Mouse (Mus musculus): Measurements from ENCODE around the gene Cxadr.

Cxadr gene

DNA sequence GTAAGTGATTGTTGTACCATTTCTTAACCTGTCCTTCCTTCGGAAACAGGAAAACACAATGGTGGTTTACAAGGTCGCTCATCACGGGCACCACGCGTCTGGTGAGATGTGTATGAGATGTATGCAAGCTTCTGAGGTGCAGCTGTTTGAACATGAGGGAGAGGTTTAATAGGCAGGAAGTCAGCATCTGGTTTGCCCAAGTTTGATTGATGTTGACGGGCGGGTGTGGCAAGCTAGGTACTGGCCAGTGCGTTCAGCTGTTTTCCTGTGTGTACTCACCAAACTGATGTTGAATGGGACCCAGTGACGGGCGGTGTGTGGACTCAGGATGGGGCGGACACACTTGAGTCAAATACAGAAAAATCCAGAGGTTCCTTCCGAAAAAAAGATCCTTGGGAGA, 26.7 kb downstream of the Cxadr start:
- ChIA-PET CTCF (interaction anchor here in 1 of 4 experiments (1.3 kb wide), 1 partner anchor 11 kb away, joined by 3 read pairs; no protein-coding TSS in a partner anchor), POLR2A (interaction anchor here in 2 of 4 experiments (1.0 to 1.3 kb wide), 2 partner anchors 18 to 27 kb away, joined by 3 to 4 read pairs; partner anchors contain the start of gene Cxadr (in 1 of the 2))

DNA sequence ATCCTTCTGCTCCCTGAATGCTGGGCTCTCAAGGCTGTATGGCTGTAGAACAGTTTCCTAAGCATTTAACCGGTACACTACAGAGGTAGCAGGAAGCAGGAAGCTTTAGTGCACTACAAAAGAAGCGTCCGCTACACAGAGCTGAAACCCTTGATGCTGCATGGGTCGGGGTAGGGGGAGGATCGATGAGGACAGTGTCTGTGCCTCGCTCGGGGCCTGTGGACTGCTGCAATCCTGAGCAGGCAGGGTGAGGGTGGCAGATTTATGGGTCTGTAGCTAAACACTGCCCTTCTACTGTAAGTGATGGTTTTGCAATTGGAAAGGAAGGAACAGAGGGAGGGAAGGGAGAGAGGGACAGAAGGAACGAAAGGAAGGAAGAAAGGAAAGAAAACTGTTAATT, 35.9 kb downstream of the Cxadr start:
- POLR2A ChIA-PET: interaction anchor here in 1 of 4 experiments (0.9 to 1.0 kb wide), 2 partner anchors 13 to 37 kb away, joined by 3 to 5 read pairs; no protein-coding TSS in a partner anchor
- CTCF ChIA-PET: no interaction called here

DNA sequence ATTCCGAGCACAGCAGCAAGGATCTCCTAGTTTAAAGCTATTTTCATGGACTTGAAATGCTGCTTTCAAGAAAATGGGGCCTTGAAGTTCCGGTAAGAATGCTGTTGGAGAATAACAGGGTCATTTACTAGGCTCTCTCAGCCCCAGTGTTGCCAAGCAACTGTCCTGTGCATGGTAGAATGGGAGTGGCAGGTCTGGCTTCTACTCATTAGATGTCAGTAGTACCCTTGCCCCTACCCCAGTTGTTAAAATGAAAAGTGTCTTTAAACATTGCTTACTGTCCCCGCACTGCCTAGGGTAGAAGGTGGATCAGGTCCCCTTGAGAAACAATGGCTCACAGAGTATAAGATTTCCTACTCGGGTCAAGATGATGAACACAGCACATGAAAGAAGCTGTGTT, 40.1 kb downstream of the Cxadr start:
- CTCF ChIA-PET: interaction anchor here in 1 of 4 experiments (0.5 kb wide), 1 partner anchor 104 kb away, joined by 3 read pairs; no protein-coding TSS in a partner anchor

DNA sequence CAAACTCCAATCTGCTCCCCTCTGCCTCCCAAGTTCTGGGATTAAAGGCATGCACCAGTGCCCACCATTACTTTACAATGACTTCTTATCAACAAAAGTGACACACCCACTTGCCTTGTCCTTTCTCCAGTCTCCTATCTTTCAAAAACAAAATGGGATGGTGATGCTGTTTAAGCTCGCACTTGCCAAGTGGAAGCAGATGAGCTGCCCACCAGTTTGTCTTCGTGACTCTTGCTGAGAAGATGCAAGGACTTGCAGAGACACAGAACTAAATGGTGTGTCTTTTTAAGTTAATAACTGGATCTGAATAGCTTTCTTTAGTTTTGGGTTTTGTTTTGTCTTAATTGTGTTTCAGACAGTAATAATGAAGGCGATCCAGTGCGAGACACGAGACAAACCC, 41.5 kb downstream of the Cxadr start:
- ChIA-PET CTCF (interaction anchor here in 1 of 4 experiments (1.1 kb wide), 1 partner anchor 144 kb away, joined by 3 read pairs; no protein-coding TSS in a partner anchor), POLR2A (interaction anchor here in 1 of 4 experiments (0.7 to 1.4 kb wide), 3 partner anchors 9 to 77 kb away, joined by 3 to 5 read pairs (median 3); partner anchors contain the start of gene Btg3)

More for the DNA sequence above, 40.1 kb downstream of the Cxadr start:
- POLR2A ChIA-PET: interaction anchor here in 2 of 4 experiments (1.4 kb wide), 2 partner anchors 36 to 77 kb away, joined by 3 to 5 read pairs; partner anchors contain the start of gene Btg3 (in 1 of the 2)

DNA sequence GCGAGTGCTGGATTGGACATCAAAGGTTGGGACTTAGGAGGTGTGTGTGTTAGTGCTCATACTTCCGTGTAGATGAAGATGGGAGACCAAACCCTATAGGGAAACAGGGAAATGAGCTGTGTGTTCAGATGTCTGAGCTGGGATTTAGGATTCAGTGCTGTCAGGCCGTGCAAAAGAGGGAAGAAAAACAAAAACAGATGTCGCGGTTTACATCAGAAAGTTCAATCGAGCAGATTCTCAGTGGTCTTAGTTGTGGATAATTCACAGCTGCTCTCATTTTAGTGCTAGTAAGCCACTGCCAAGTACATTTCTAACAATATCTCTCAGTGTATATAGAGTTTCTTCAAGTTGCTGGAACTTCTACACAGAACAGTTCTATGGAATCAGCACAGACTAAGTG, 42.5 kb downstream of the Cxadr start:
- POLR2A ChIA-PET: interaction anchor here in 1 of 4 experiments (0.8 kb wide), 1 partner anchor 18 kb away, joined by 3 read pairs; no protein-coding TSS in a partner anchor
- CTCF ChIA-PET: interaction anchor here in 2 of 4 experiments (1.0 to 1.4 kb wide), 1 partner anchor 145 kb away, joined by 4 read pairs; no protein-coding TSS in a partner anchor

DNA sequence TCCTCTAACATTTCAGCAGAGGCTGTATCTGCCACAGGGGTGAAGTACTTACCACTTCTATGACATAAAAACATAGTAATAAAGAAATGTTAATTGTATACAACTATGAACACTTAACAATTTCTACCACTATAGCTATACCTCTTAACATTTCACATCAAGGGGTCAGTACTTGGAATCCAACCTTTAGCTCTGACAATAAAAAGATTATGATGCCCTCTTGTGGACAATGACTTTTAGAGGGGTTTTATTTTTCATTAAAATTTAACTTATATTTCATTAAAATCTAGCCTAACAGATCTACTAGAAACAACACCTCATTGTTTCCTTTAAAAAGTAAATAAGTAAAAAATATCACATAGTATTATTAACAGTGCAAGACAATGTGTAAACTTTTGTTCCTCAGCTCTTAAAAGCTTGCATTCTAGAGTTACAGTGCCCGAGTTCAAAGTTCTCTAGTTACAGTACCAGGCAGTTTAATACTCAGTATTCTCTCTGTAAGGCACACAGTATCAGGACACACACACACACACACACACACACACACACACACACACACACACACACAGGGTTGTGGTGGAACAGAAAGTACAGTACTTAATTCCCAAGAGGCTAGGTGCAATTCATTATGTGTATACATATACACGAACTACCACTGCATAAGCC, 45.5 kb downstream of the Cxadr start:
- ChIA-PET POLR2A (interaction anchor here in 3 of 4 experiments (0.6 to 2.0 kb wide), 9 partner anchors 11 to 147 kb away, joined by 3 to 7 read pairs (median 4); no protein-coding TSS in a partner anchor), CTCF (interaction anchor here (0.6 to 2.5 kb wide), 13 partner anchors 8 to 163 kb away, joined by 3 to 25 read pairs (median 4); no protein-coding TSS in a partner anchor)

DNA sequence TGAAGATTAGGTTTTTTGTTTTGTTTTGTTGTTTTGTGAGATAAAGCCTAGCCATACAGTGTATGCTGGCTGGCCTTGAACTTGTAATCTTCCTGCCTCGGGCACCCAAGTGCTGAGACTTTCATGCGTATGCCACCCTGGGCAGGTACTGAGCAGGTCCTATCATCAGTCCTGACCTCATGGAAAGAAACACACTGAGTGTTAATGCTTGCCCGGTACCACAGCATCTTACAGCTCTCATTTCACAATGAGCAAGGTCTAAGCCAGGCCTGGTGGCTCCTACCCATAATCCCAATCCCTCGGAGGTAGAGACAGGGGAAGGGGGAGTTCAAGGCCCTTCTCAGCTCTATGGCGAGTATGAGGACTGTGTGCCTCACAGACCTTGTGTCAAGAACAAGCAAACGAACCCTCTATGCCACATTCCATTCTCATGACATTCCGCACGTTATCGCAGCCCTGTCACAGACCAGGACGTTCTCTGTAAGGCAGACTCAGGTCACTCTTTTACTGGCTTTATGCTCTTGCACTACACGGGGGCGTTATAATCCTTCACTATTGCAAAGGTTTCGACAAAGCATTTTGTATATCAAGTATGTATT, 46.1 kb downstream of the Cxadr start:
- CTCF ChIA-PET: interaction anchor here in 3 of 4 experiments (0.7 to 2.5 kb wide), 8 partner anchors 9 to 164 kb away, joined by 3 to 25 read pairs (median 4); no protein-coding TSS in a partner anchor

DNA sequence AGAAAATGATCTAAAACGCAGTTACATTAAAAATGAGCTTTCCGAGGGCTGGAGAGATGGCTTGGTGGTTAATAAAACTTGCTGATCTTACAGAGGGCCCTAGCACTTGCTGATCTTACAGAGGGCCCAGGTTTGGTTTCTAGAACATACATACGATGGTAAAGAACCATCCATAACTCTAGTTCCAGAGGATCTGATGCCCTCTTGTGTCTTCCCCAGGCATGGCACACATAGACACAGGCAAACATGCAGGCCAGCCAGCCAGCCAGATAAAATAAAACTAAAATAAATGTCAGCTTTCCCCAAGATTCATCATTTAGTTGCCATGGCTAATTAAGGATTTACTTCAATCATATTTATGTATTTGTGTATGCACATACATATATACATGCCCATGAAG, 56.5 kb downstream of the Cxadr start:
- ChIA-PET CTCF (interaction anchor here in 2 of 4 experiments (1.0 to 2.2 kb wide), 2 partner anchors 11 to 159 kb away, joined by 3 to 9 read pairs; no protein-coding TSS in a partner anchor), POLR2A (interaction anchor here in 2 of 4 experiments (0.9 to 1.6 kb wide), 4 partner anchors 12 to 123 kb away, joined by 3 to 9 read pairs (median 6); no protein-coding TSS in a partner anchor)

More for the DNA sequence above, 46.1 kb downstream of the Cxadr start:
- POLR2A ChIA-PET: interaction anchor here in 3 of 4 experiments (0.6 to 2.0 kb wide), 5 partner anchors 12 to 147 kb away, joined by 3 to 6 read pairs (median 3); partner anchors contain the start of gene Cxadr (in 1 of the 3)

DNA sequence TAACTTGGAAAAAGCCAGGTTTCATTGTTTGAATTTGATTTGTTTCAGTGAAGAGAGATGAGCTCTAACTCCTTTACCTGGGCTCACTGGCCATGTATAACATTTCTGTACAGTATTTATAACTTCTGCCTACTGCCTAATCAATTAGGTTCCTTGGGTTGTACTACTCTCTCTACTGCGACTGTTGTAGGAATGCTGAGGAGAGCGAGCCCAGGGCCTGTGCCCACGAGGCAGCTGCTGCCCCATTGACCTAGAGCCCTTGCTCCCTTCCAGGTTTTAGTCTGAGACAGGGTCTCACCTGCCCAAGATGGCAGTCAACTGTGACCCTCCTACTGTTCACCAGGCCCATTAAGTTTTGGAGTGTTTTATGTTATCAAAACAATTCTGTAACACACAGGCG, 60.2 kb downstream of the Cxadr start:
- ChIA-PET POLR2A (interaction anchor here in 3 of 4 experiments (1.2 to 4.2 kb wide), 4 partner anchors 9 to 16 kb away, joined by 5 to 21 read pairs (median 6); partner anchors contain the start of gene Btg3 (in 1 of the 3)), CTCF (interaction anchor here in 1 of 4 experiments (1.4 kb wide), 1 partner anchor 163 kb away, joined by 3 read pairs; no protein-coding TSS in a partner anchor)

DNA sequence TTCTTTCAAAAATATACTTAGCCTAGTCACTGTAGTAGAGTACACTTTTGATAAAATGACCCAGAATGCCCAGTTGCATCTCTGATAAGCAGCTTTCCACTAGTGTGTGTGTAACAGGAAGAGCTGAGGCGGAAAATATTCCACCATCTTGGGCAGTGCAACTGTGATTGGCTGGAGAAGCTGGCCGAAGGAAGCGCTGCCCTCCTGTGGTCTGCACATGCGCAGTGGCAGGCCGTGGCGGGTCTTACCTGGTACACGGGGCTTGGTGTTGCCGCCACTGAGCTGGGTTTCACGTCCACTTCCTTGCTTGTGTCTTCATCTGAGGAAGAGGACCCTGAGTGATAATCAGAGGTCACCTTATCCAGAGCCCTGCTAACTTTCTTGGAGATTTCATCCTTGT, 63.3 kb downstream of the Cxadr start:
- POLR2A ChIA-PET: interaction anchor here in 2 of 4 experiments (0.6 to 4.5 kb wide), 5 partner anchors 10 to 62 kb away, joined by 3 to 37 read pairs (median 8); partner anchors contain the start of gene Btg3 (in 1 of the 2)
- CTCF ChIA-PET: interaction anchor here in 1 of 4 experiments (1.2 kb wide), 1 partner anchor 166 kb away, joined by 6 read pairs; no protein-coding TSS in a partner anchor

DNA sequence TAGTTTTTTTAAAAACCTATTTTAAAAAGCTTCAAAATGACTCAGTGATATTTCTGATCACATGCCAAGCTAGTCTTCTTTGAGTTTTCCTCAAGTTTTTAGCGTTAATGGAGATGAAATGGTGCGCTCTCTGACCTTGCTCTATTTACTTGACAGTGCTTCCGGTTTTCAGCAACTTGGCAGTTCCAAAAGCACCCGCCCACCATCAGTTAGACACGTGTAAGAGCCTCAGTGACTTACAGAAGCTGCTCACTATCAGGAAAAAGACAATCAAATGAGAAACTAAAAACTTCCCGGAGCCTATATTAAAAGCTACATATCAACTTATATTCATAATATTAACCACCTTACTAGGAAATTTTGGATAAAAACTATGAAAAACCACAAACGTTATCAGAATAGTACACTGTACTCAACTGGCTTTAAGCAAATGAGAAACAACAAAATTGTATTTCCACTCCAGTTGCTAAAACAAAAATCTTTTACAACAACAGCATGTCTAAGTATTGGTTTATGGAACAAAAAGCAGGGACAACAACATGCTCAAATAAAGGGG, 70.3 kb downstream of the Cxadr start:
- POLR2A ChIA-PET: interaction anchor here in 2 of 4 experiments (0.9 to 1.5 kb wide), 9 partner anchors 8 to 217 kb away, joined by 3 to 6 read pairs (median 3); partner anchors contain the start of gene Cxadr (in 1 of the 2)
- CTCF ChIA-PET: interaction anchor here in 1 of 4 experiments (0.7 kb wide), 1 partner anchor 986 kb away, joined by 3 read pairs; no protein-coding TSS in a partner anchor

DNA sequence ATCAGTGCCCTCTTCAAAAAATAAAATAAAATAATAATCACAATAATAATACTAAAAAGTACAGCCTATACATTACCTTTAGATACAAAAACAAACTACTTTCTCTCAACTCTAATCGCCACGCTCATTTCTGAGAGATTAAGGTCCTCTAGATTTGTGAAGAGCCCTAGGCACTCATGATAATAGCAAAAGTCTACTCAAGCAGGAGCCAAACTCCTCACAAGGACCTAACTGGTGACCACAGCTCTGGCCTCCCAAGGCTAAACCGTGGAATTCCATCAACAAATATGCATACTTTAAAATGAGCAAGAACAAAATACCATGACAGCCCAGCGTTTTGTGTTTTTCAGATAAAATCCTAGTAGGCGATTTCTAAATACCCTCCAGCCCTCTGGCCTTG, 71.5 kb downstream of the Cxadr start:
- POLR2A ChIA-PET: interaction anchor here in 2 of 4 experiments (1.0 kb wide), 2 partner anchors 10 to 174 kb away, joined by 3 read pairs; no protein-coding TSS in a partner anchor
- CTCF ChIA-PET: no interaction called here

DNA sequence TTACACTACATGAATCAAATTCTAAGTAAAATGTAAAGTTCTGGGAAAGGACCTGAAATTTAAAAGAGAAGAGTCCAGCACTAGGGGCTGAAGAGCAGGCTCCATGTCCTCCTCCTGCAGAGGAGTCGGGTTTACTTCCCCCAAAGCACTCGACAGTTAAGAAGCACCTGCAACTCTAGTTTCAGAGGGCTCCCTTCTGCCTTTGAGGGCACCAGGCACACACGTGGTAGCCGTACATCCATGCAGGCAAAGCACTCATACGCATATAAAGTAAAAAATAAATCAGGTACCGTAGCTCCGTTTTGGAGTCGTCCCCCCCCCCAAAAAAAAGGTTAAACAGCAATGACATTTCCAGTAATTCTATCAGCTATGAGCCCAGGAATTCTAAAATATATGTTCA, 72.5 kb downstream of the Cxadr start:
- CTCF ChIA-PET: interaction anchor here in 1 of 4 experiments (0.7 kb wide), 1 partner anchor 139 kb away, joined by 4 read pairs; no protein-coding TSS in a partner anchor

DNA sequence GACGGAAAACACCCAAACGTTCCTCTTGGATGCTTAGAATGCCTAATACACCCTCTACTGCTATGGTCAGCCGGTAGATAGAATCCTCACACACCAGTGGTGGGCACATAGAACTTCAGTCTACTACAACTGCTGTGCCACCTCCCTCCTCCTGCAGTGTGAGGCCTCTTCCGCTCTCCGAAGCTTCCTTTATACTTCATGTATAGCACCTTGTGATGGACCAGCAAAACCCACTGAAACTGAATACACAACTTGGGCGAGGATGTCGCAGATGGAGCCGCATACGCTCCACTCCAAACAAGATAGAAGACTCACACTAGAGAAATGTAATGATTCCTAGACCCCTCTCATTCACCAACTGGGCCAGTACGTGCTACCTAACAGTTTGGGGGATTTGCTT, 73.9 kb downstream of the Cxadr start:
- POLR2A ChIA-PET: interaction anchor here (0.5 to 3.2 kb wide), 30 partner anchors 8 to 478 kb away, joined by 3 to 37 read pairs (median 4); partner anchors contain the start of gene Cxadr (in 2 of the 4)
- CTCF ChIA-PET: interaction anchor here in 1 of 4 experiments (1.4 kb wide), 1 partner anchor 176 kb away, joined by 3 read pairs; no protein-coding TSS in a partner anchor

More for the DNA sequence above, 72.5 kb downstream of the Cxadr start:
- POLR2A ChIA-PET: interaction anchor here in 3 of 4 experiments (0.6 to 3.2 kb wide), 6 partner anchors 10 to 606 kb away, joined by 3 to 21 read pairs (median 4); no protein-coding TSS in a partner anchor

DNA sequence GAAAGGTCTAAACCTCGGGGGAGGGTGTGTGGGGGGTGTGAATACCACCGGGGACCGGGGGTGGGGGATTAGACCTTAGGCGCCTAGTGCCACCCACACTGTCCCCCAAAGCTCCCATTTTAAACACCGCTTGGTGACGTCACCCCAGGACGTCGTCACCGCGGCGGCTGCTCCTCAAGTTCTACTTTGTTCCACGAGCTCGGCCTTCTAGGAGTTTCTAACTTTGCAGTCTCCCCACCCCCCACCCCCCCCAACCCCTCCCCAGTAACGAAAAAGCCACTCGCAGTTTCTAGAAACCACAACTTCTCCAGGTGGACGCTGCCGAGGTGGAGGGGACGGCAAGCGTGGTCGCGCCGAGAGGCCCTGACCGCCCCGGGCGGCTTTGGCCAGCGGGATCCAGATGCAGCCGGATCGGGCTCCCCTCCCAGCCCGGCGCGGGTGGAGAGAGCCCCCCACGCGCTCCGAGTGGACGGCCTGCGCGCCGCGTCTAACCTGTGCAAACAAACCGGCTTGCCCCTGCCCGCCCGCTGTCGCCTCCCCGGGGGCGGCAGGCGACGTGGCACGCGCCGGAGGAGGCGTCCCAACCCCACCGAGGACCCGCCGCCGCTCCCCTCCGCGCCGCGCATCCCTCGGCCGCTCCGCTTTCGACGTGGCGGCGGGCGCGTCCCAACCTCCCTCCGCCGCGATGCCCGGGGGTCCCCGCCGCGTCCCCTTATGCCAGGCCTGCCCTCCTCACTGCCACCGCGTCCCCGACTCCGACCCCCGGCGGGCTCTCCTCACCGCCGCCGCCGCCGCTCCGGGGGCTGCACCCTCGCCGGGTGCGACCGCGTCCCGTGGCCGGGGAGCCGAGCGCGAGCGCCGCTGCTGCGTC, 74.8 kb downstream of the Cxadr start:
- ChIA-PET CTCF (interaction anchor here in 1 of 4 experiments (1.4 kb wide), 1 partner anchor 177 kb away, joined by 3 read pairs; no protein-coding TSS in a partner anchor), POLR2A (interaction anchor here (0.5 to 3.2 kb wide), 31 partner anchors 9 to 477 kb away, joined by 3 to 37 read pairs (median 4); partner anchors contain the start of gene Cxadr (in 2 of the 4))

DNA sequence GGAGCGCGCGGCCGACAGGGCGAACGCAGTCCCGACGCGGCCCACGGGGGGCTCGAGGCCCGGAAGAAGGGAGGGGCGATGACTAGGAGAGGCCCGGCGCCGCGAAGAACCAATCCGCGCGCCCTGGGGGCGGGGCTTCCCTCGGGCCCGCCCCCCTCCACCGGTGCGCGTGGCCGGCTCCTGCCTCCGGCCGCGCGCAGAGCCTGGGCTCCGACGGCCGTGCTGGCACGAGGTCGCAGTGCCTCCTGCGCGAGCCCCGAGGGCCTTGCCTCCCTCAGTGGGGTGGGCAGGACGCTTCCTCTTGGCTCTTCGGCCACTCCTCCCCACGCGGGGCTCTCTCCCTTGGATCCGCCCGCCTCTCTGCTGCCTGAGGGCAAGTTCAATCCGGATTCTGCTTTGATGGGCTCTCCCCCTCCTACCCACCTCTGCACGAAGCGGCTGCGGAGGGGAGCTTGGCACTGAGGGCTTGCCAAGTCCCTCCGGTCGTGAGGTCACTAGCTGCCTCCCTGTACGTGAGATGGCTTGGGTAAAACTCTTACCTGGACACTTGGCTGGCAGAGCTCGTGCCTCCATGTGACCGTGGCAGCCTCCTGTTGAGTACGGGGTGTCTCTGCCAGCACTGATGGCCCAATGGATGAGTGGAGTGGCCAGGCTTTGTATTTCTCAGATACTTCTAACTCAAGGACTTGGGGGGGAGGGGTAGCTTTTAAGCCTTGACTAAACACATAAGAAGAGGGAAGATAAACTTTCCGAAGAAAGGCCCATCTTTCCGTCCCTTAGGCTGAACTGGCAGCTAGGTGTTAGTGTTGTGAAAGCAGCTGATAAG, 75.7 kb downstream of the Cxadr start, which contains the start of gene Btg3:
Btg3 (minus strand) TSS at position 448 of the 826 bp plus-strand sequence.
- CTCF ChIA-PET: interaction anchor here in 2 of 4 experiments (0.6 to 0.7 kb wide), 2 partner anchors 215 to 573 kb away, joined by 3 to 8 read pairs; no protein-coding TSS in a partner anchor
- POLR2A ChIA-PET: interaction anchor here in 3 of 4 experiments (0.5 to 1.7 kb wide), 15 partner anchors 10 to 261 kb away, joined by 3 to 8 read pairs (median 4); no protein-coding TSS in a partner anchor

Measured in embryonic stem cell, embryonic (primary cell).